Mouse (Mus musculus) liver, embryonic 16.5 days (tissue): ENCODE data around the gene Plce1. TPM values are rescaled to one million over a fixed set of nuclear protein-coding genes. Genes with fewer than 3 reads are reported as not detected.

Experiments used
- ATAC-seq: fragments of 200-750 bp; cut with Nextera tagmentation; 2 replicates; pipeline ENCODE4 v1.8.0; 2017; ENCODE audit warnings: low read depth, mild to moderate bottlenecking, moderate number of reproducible peaks, moderate library complexity
- H3K27ac ChIP-seq: fragments of 300-500 bp; sonication (generic); 2 replicates; pipeline ENCODE4 v1.5.1; 2014; ENCODE audit warnings: mild to moderate bottlenecking, low read length
- H3K27me3 ChIP-seq: fragments of 300-500 bp; sonication (generic); 2 replicates; pipeline ENCODE4 v1.6.1; 2014; ENCODE audit warnings: low read depth, low read length, mixed read lengths; ENCODE audit not compliant: control insufficient read depth, insufficient read depth
- H3K36me3 ChIP-seq: fragments of 300-500 bp; sonication (generic); 2 replicates; pipeline ENCODE4 v1.6.1; 2014; ENCODE audit warnings: mild to moderate bottlenecking; ENCODE audit not compliant: control insufficient read depth, insufficient read depth
- H3K4me1 ChIP-seq: fragments of 300-500 bp; sonication (generic); 2 replicates; pipeline ENCODE4 v1.6.1; 2014; ENCODE audit warnings: low read depth, low read length, mixed read lengths; ENCODE audit not compliant: control insufficient read depth
- H3K4me2 ChIP-seq: fragments of 300-500 bp; sonication (generic); 2 replicates; pipeline ENCODE4 v1.6.1; 2014; ENCODE audit warnings: low read depth, low read length, mixed read lengths
- H3K4me3 ChIP-seq: fragments of 300-500 bp; sonication (generic); 2 replicates; pipeline ENCODE4 v1.5.1; 2014; ENCODE audit warnings: low read depth, mild to moderate bottlenecking, low read length
- H3K9ac ChIP-seq: fragments of 300-500 bp; sonication (generic); 2 replicates; pipeline ENCODE4 v1.6.1; 2014; ENCODE audit warnings: low read depth, low read length
- H3K9me3 ChIP-seq: fragments of 300-500 bp; sonication (generic); replicated peaks from 2 replicates; pipeline ENCODE4 v1.6.1; 2016; ENCODE audit warnings: low read length; ENCODE audit not compliant: control insufficient read depth
- WGBS: fragments of 180-500 bp; shearing (Covaris S2); extraction: QIAGEN DNeasy Blood & Tissue Kit; methylation state at CpG from one replicate; pipeline ENCODE4 v1.1.7; 2014; ENCODE audit not compliant: insufficient replicate concordance; 5-methylcytosine and 5-hydroxymethylcytosine counted together
- polyA plus RNA-seq: library from polyadenylated mRNA; unstranded; fragments of >200 nt; fragmentation: Nextera tagmentation; extraction: Ambion mirVana; gene quantifications from 2 replicates; pipeline ENCODE4 v1.2.1, GENCODE M21; 2015

The Plce1 gene
- 0.36 and 0.68 TPM in 2 replicates for polyA plus RNA-seq

DNA sequence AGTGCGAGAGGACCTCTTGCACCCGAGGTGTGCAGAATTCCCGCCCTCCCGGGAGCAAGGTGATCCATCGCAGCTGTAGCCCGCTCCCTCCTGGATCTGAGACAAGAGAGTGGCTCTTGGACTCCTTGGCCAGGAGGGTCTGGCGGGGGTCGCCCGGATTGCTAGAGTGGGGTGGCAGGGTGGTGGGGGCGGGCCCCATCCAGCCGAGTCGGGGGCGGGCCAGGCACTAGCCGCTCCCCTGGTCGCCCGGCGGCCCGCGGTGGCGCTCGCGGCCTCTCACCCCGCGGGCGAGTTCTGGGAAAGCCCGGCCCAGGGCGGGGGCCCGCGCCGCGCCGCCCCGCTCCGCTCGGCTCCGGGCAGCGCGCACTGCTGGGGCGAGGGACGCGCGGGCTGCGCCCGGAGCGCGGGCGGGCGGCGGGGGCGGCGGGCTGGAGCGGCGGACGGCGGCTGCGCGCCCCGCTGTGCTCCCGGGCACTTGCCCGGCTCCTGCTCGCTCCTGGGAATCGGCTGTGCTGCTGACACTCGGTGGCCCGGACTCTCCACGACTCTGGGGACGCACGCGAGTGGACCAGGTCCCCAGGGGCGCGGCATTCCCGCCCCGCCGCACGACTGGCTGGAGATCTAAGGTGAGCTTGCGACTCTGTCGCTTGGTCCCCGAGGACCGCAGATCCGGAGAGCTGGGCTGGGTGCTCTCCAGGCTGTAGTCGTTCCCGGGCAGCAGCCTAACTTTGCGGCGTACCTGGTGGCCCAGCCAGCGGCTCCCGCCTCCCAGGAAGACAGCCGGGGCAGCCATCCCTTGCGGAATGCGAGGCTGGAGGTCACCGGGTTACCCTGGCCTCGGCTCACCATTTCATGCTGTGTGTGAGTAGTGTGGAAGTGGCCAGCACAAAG lies at the start of gene Plce1:
Plce1 (plus strand) TSS at position 379 of the 891 bp plus-strand sequence.
- no peaks in the 10 kb centered on the region for H3K4me1 ChIP-seq
- peak; percentile 85 for ATAC-seq
- WGBS, result 2% methylated on average over 57 of the region's 90 CpGs
- peaks cover 49% of the 10 kb centered on the region for H3K27me3 ChIP-seq
- no peak within 1 kb of the TSS; the same call in 1 of the 2 replicates for H3K9ac ChIP-seq
- H3K27ac ChIP-seq, result no peak within 1 kb of the TSS
- no peaks in the 10 kb centered on the region for H3K9me3 ChIP-seq
- peak within 1 kb of the TSS; percentile 56 for H3K4me2 ChIP-seq
- peak within 1 kb of the TSS; percentile 52 for H3K4me3 ChIP-seq
- no peaks in the 10 kb centered on the region for H3K36me3 ChIP-seq

DNA sequence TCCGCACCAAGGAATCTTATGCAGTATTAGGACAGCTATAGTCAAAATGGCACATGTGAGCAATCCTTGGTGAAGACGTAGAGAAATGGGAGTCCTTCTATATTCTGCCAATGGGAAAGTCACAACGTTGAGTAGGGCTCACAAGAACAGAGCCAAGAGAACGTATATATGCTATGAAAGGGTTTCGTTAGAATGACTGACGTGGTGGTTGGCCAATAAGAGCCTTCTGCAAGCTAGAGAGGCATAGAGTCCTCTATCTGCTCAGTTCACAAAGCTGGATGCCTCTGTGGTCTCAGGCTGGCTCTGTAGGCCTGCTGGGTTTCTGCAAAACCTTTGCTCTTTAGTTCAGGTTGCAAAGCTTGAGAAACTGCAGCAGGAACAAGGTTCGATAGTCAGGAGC lies 49.6 kb upstream of the Plce1 start:
- no peak overlapping the region for H3K4me3 ChIP-seq
- H3K4me2 ChIP-seq, result no peak overlapping the region
- no peak overlapping the region for H3K9ac ChIP-seq
- ATAC-seq, result no peak
- 66% methylated on average over 7 of the region's 7 CpGs for WGBS
- H3K36me3 ChIP-seq, result no peaks in the 10 kb centered on the region
- H3K9me3 ChIP-seq, result no peaks in the 10 kb centered on the region
- H3K4me1 ChIP-seq, result no peaks in the 10 kb centered on the region
- no peak overlapping the region for H3K27ac ChIP-seq
- H3K27me3 ChIP-seq, result no peaks in the 10 kb centered on the region

DNA sequence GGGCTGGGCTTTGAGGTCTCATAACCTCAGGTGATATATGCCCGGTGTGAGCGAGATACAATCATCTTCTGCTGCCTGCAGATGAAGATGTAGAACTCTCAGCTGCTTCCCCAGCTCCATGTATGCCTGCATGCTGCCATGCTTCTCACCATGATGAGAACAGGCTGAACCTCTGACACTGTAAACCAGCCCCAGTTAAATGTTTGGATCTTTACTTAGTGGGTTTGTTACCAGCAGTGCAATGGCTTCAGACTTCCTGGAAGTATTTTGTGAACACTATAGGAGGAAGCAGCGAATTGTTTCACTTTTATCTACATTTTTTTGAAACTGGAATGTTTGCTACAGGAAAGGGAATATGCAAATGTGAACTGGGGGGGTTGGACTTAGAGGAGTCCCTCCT lies 48.9 kb upstream of the Plce1 start:
- H3K9ac ChIP-seq, result no peak overlapping the region
- no peaks in the 10 kb centered on the region for H3K9me3 ChIP-seq
- 58% methylated on average over 3 of the region's 3 CpGs for WGBS
- no peaks in the 10 kb centered on the region for H3K4me1 ChIP-seq
- no peak overlapping the region for H3K4me2 ChIP-seq
- no peaks in the 10 kb centered on the region for H3K36me3 ChIP-seq
- H3K4me3 ChIP-seq, result no peak overlapping the region
- H3K27ac ChIP-seq, result no peak overlapping the region
- ATAC-seq, result no peak
- H3K27me3 ChIP-seq, result no peaks in the 10 kb centered on the region

DNA sequence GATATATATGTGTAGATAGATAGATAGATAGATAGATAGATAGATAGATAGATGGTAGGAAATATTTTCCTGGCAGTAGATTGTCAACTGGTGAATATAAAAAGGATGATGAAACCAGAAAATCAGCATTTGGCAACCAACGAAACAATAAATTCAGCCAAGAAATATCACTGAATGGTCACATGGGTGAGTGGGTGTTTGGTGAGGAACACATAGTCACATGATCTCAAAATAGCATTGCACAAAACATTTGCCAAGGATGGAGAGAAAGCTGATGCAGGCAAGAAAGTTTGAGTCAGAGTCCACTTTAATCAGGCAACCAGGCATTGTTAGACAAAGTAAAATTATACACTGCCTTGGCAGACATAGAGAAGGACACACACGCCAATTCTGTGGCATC lies 47.5 kb upstream of the Plce1 start:
- H3K4me1 ChIP-seq, result no peaks in the 10 kb centered on the region
- H3K4me2 ChIP-seq, result no peak overlapping the region
- H3K9ac ChIP-seq, result no peak overlapping the region
- H3K27me3 ChIP-seq, result no peaks in the 10 kb centered on the region
- 72% methylated on average over 2 of the region's 2 CpGs for WGBS
- no peaks in the 10 kb centered on the region for H3K36me3 ChIP-seq
- no peak for ATAC-seq
- H3K27ac ChIP-seq, result no peak overlapping the region
- H3K9me3 ChIP-seq, result no peaks in the 10 kb centered on the region
- no peak overlapping the region for H3K4me3 ChIP-seq

DNA sequence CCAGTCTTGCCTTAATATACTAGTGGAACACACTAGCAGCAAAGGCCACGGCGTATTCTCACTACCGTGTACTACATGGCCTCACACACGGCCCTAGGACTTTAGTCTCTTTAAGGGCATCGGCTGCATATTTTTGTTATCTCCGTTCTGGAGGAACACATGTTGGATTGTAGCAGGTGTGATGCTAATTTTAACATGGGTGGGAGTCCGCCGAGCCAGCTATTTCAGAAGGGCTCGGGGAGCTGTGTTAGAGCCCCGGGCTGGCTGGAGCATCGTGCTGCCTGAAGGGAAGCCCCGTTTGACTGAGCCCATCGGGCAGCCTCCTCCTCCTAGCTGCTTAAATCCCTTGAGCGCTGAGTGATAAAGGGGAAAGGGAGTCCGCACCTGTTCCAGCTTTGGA lies 45.7 kb upstream of the Plce1 start:
- H3K9me3 ChIP-seq, result no peaks in the 10 kb centered on the region
- no peaks in the 10 kb centered on the region for H3K36me3 ChIP-seq
- H3K9ac ChIP-seq, result no peak overlapping the region
- no peak overlapping the region for H3K4me2 ChIP-seq
- no peak overlapping the region for H3K4me3 ChIP-seq
- no peaks in the 10 kb centered on the region for H3K27me3 ChIP-seq
- WGBS, result 78% methylated on average over 15 of the region's 15 CpGs
- no peak overlapping the region for H3K27ac ChIP-seq
- ATAC-seq, result no peak
- H3K4me1 ChIP-seq, result no peaks in the 10 kb centered on the region

DNA sequence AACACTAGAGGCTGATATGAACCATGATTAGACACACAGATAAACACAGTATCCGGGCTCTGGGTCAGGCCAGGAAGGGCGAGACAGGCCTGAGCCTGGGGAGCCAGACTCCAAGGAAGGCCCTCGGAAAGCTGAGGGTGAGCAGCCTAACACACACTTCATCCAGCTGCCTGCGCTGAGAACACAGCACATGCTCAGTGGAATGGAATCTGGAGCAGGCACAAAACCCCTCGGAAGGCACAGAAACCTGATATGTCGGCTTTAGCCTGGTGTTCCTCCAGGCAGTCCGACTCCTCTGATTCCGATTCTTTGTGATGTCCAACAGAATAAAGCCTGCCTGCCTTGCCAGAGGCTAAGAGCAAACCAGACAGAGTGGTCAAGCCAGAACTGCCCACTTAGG lies 39.0 kb upstream of the Plce1 start:
- no peaks in the 10 kb centered on the region for H3K4me1 ChIP-seq
- WGBS, result 63% methylated on average over 8 of the region's 8 CpGs
- H3K36me3 ChIP-seq, result no peaks in the 10 kb centered on the region
- ATAC-seq, result no peak
- H3K27ac ChIP-seq, result no peak overlapping the region
- H3K9me3 ChIP-seq, result no peaks in the 10 kb centered on the region
- H3K4me3 ChIP-seq, result no peak overlapping the region
- H3K27me3 ChIP-seq, result no peaks in the 10 kb centered on the region
- H3K4me2 ChIP-seq, result no peak overlapping the region
- no peak overlapping the region for H3K9ac ChIP-seq

DNA sequence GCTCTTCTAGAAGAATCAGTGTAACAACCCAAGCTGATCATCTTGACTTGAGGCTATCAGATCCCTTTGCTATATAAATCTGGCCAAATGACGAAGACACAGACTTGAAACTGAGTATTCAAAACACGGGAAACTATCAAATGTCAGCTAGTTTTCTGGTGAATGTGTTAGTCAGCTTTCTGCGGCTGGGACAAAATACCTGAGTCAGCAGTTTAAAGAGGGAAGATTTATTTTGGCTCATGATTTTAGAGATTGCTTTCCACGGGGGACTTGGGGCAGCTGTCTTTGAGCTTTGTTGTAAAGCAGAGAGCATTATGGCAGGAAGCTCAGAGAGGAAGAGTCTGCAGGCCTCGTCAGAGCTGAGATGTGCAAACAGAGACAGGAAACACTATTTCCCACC lies 35.2 kb upstream of the Plce1 start:
- no peaks in the 10 kb centered on the region for H3K36me3 ChIP-seq
- ATAC-seq, result no peak
- no peaks in the 10 kb centered on the region for H3K4me1 ChIP-seq
- no peak overlapping the region for H3K4me3 ChIP-seq
- no peak overlapping the region for H3K4me2 ChIP-seq
- no peak overlapping the region for H3K9ac ChIP-seq
- WGBS, result 42% methylated on average over 5 of the region's 5 CpGs
- H3K27me3 ChIP-seq, result no peaks in the 10 kb centered on the region
- H3K27ac ChIP-seq, result no peak overlapping the region
- H3K9me3 ChIP-seq, result no peaks in the 10 kb centered on the region

DNA sequence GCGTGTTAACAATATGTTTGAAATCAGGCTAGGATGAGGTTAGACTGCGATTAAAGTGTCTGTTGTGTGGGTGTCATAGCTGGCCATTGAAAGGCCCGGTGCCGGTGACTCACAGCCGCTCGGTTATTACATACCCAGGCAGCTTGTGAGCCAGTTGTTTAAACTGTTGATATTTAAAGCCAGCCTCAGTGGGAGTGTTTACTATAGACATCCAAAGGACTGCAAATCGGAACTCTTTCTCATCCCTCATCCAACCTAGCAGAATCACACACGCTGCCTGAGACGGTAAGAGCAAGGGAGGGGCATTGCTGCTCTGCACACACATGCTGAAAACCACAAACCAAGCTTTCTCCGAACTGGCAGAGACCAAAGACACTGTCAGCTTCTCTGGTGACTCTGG lies 25.7 kb upstream of the Plce1 start:
- ATAC-seq, result no peak
- H3K4me1 ChIP-seq, result no peaks in the 10 kb centered on the region
- H3K27ac ChIP-seq, result no peak overlapping the region
- no peaks in the 10 kb centered on the region for H3K27me3 ChIP-seq
- H3K36me3 ChIP-seq, result no peaks in the 10 kb centered on the region
- H3K4me2 ChIP-seq, result no peak overlapping the region
- H3K9me3 ChIP-seq, result peaks cover 3% of the 10 kb centered on the region
- H3K9ac ChIP-seq, result no peak overlapping the region
- 66% methylated on average over 10 of the region's 10 CpGs for WGBS
- no peak overlapping the region for H3K4me3 ChIP-seq

DNA sequence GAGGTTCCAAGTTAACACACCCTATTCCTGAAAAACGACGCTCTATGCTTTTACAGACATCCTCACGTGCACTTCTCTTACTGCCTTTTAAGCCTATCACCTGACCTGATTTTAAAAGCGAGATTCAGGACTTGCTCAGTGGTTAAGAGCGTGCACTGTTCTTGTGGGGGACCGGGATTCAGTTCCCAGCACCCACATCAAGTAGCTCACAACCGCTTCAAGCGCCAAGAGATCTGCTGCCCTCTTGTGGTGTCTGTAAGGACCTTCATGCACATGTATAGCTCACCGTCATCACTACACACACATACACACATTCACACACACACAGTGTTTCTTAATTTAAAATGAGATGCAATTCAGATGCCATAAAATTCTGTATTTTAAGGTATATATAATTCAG lies 21.9 kb upstream of the Plce1 start:
- WGBS, result 74% methylated on average over 9 of the region's 9 CpGs

More for the DNA sequence above, 21.9 kb upstream of the Plce1 start:
- Histone ChIP-seq H3K27ac (no peak overlapping the region), H3K36me3 (no peaks in the 10 kb centered on the region), H3K4me1 (no peaks in the 10 kb centered on the region), H3K9ac (no peak overlapping the region), H3K27me3 (no peaks in the 10 kb centered on the region), H3K9me3 (peaks cover 3% of the 10 kb centered on the region), H3K4me2 (no peak overlapping the region), H3K4me3 (no peak overlapping the region)
- ATAC-seq, result no peak
